Mouse (Mus musculus) hindbrain, postnatal 0 days (tissue): ENCODE data around the gene Emb. TPM values are rescaled to one million over a fixed set of nuclear protein-coding genes. Genes with fewer than 3 reads are reported as not detected.

Experiments
- ATAC-seq: fragments of 200-750 bp; cut with Nextera tagmentation; 2 replicates; pipeline ENCODE4 v1.8.0; 2017; ENCODE audit warnings: mild to moderate bottlenecking, moderate TSS enrichment, moderate library complexity
- DNase-seq: peaks from one replicate; pipeline ENCODE4 v3.0.0-alpha.2; 2015; ENCODE audit warnings: low spot score
- H3K27ac ChIP-seq: fragments of 300-500 bp; sonication (generic); 2 replicates; pipeline ENCODE4 v1.5.1; 2014; ENCODE audit warnings: mild to moderate bottlenecking
- H3K27me3 ChIP-seq: fragments of 300-500 bp; sonication (generic); 2 replicates; pipeline ENCODE4 v1.6.1; 2014; ENCODE audit warnings: low read length, mixed read lengths; ENCODE audit not compliant: insufficient read depth
- H3K36me3 ChIP-seq: fragments of 300-500 bp; sonication (generic); 2 replicates; pipeline ENCODE4 v1.6.1; 2014; ENCODE audit warnings: low read length, mixed read lengths; ENCODE audit not compliant: insufficient read depth
- H3K4me1 ChIP-seq: fragments of 300-500 bp; sonication (generic); 2 replicates; pipeline ENCODE4 v1.6.1; 2014; ENCODE audit warnings: antibody characterized with exemption, low read length, mixed read lengths; ENCODE audit not compliant: insufficient read depth
- H3K4me2 ChIP-seq: fragments of 300-500 bp; sonication (generic); 2 replicates; pipeline ENCODE4 v1.6.1; 2014; ENCODE audit warnings: low read depth, mild to moderate bottlenecking, low read length, moderate library complexity, mixed read lengths
- H3K4me3 ChIP-seq: fragments of 300-500 bp; sonication (generic); 2 replicates; pipeline ENCODE4 v1.5.1; 2014; ENCODE audit warnings: low read length
- H3K9ac ChIP-seq: fragments of 300-500 bp; sonication (generic); replicated peaks from 2 replicates; pipeline ENCODE4 v1.6.1; 2014; ENCODE audit warnings: mild to moderate bottlenecking, low read length, moderate library complexity, mixed read lengths
- H3K9me3 ChIP-seq: fragments of 300-500 bp; sonication (generic); 2 replicates; pipeline ENCODE4 v1.6.1; 2016; ENCODE audit warnings: low read length, mixed read lengths
- CTCF ChIP-seq: IDR thresholded peaks from 2 replicates; pipeline ENCODE4 v1.5.1; 2016; ENCODE audit warnings: antibody characterized with exemption, control low read depth, low read depth
- WGBS: fragments of 180-500 bp; shearing (Covaris S2); extraction: QIAGEN DNeasy Blood & Tissue Kit; methylation state at CpG from one replicate; pipeline ENCODE4 v1.1.7; 2014; 5-methylcytosine and 5-hydroxymethylcytosine counted together
- polyA plus RNA-seq: library from polyadenylated mRNA; unstranded; fragments of >200 nt; fragmentation: Nextera tagmentation; extraction: Ambion mirVana; gene quantifications from 2 replicates; pipeline ENCODE4 v1.2.1, GENCODE M21; 2015
- total RNA-seq: library from RNA; depleted of rRNA; stranded (reverse); fragments of >200 nt; gene quantifications from 2 replicates; pipeline ENCODE4 v1.2.3, GENCODE M21; 2014; rRNA removed

Gene Emb
- total and polyA plus RNA-seq, 2 experiments from 2014 or later, result 10.8 to 18.1 TPM

GRCm38 (mm10) chr13:117311446-117312225, 103.3 kb downstream of the Emb start:
- H3K4me2 ChIP-seq, result peak overlapping the region; percentile 42
- H3K27me3 ChIP-seq, result no peaks in the 10 kb centered on the region
- no peaks in the 10 kb centered on the region for H3K36me3 ChIP-seq
- TF ChIP-seq CTCF, result peak; percentile 96
- H3K4me1 ChIP-seq, result no peaks in the 10 kb centered on the region
- 29% methylated on average over 24 of the region's 24 CpGs for WGBS
- H3K27ac ChIP-seq, result no peak overlapping the region
- ATAC-seq (peak; percentile 85), DNase-seq (peak; percentile 85)
- H3K9me3 ChIP-seq, result no peaks in the 10 kb centered on the region
- H3K9ac ChIP-seq, result peak overlapping the region; percentile 5; the same call in 1 of the 2 replicates
- H3K4me3 ChIP-seq, result no peak overlapping the region

Other genes starting within 250 kb of the Emb start
- gene Parp8, start 183.0 kb upstream of the Emb start, total RNA-seq, result 35.2 and 38.7 TPM in 2 replicates
- gene Parp8, start 183.0 kb upstream of the Emb start, polyA plus RNA-seq, result 21.2 and 23.9 TPM in 2 replicates
- 0.54 and 0.73 TPM in 2 replicates for gene Gm17509, start 12.5 kb downstream of the Emb start, total RNA-seq
- gene Gm17509, start 12.5 kb downstream of the Emb start, polyA plus RNA-seq, result 0.09 and 0.15 TPM in 2 replicates